Mouse (Mus musculus) kidney, adult 2 months (tissue): ENCODE data around the gene Cela1. TPM values are rescaled to one million over a fixed set of nuclear protein-coding genes. Genes with fewer than 3 reads are reported as not detected.

Experiments used
- DNase-seq: peaks from one replicate; pipeline ENCODE4 v3.0.0; 2021
- H3K27ac ChIP-seq: fragments of 200-500 bp; 2 replicates; pipeline ENCODE4 v1.5.1; 2012; ENCODE audit warnings: low read depth, low read length, control low read depth, inconsistent platforms; ENCODE audit not compliant: insufficient read depth
- H3K27me3 ChIP-seq: fragments of 200-500 bp; replicated peaks from 2 replicates; pipeline ENCODE4 v1.6.1; 2012; ENCODE audit warnings: mild to moderate bottlenecking, moderate library complexity, low read length, inconsistent platforms; ENCODE audit not compliant: control insufficient read depth, insufficient read depth
- H3K36me3 ChIP-seq: fragments of 200-500 bp; 2 replicates; pipeline ENCODE4 v1.6.1; 2012; ENCODE audit warnings: mild to moderate bottlenecking, moderate library complexity, low read length, inconsistent platforms; ENCODE audit not compliant: control insufficient read depth, insufficient read depth
- H3K4me1 ChIP-seq: fragments of 200-500 bp; 2 replicates; pipeline ENCODE4 v1.6.1; 2011; ENCODE audit warnings: low read length; ENCODE audit not compliant: control insufficient read depth, insufficient read depth
- H3K4me3 ChIP-seq: fragments of 200-500 bp; 2 replicates; pipeline ENCODE4 v1.5.1; 2011; ENCODE audit warnings: mild to moderate bottlenecking, low read depth, low read length, control low read depth; ENCODE audit not compliant: insufficient read depth
- CTCF ChIP-seq: fragments of 200-500 bp; conservative IDR thresholded peaks from 2 replicates; pipeline ENCODE4 v1.5.1; 2011; ENCODE audit warnings: low read depth, mild to moderate bottlenecking, control low read depth, low read length, moderate library complexity, mixed read lengths; ENCODE audit not compliant: insufficient read depth, insufficient read length
- POLR2A ChIP-seq: fragments of 200-500 bp; IDR thresholded peaks from one replicate; pipeline ENCODE4 v1.6.1; 2011; ENCODE audit warnings: low read depth, low read length, control low read depth
- WGBS: fragments of 180-500 bp; shearing (Covaris S2); methylation state at CpG from one replicate; pipeline ENCODE4 v1.1.7; 2018; 5-methylcytosine and 5-hydroxymethylcytosine counted together
- polyA plus RNA-seq: library from polyadenylated mRNA; depleted of rRNA; stranded (reverse); fragments of >200 nt; gene quantifications from 2 replicates; pipeline ENCODE4 v1.2.3, GENCODE M21; 2012

The Cela1 gene
- polyA plus RNA-seq, 1 experiment = 456 TPM

GRCm38 (mm10) chr15:100681770-100682169 lies 6.0 kb downstream of the Cela1 start:
- 34% methylated on average over 7 of the region's 7 CpGs for WGBS
- Histone ChIP-seq H3K27ac (peak overlapping the region; percentile 74), H3K27me3 (no peaks in the 10 kb centered on the region), H3K4me3 (peak overlapping the region; percentile 63; the same call in 1 of the 2 replicates), H3K36me3 (no peaks in the 10 kb centered on the region), H3K4me1 (peaks cover 25% of the 10 kb centered on the region; the same call in 1 of the 2 replicates)
- peak; percentile 78 for DNase-seq
- no peak for TF ChIP-seq CTCF
- no peak for TF ChIP-seq POLR2A

GRCm38 (mm10) chr15:100680381-100680780 lies 7.3 kb downstream of the Cela1 start:
- TF ChIP-seq POLR2A (no peak), CTCF (no peak)
- DNase-seq = peak; percentile 39
- peaks cover 25% of the 10 kb centered on the region; the same call in 1 of the 2 replicates for H3K4me1 ChIP-seq
- no peaks in the 10 kb centered on the region for H3K27me3 ChIP-seq
- peak overlapping the region; percentile 63 for H3K4me3 ChIP-seq
- no peaks in the 10 kb centered on the region for H3K36me3 ChIP-seq
- 26% methylated on average over 3 of the region's 3 CpGs for WGBS
- H3K27ac ChIP-seq = peak overlapping the region; percentile 90

DNA sequence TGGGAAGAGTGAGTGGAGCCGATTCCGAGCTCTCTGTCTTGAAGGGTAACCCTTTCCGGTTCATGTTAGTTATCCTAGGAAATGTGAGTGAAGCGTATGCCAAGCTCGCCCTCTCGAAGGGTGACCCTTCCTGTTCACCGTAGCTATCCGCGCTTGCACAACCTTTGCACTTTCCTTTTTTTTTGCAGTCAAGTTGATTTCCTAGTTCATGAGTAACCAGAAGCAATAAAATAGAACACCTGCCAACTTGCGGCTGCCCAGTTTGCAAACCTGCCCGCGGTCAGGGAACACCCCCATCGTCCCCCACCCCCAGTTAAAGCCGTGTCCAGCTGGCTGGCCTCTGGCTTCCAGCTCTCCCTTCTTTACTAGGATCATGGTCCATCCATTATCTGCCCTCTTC lies 8.7 kb downstream of the Cela1 start:
- TF ChIP-seq CTCF = no peak
- peak; percentile 31 for TF ChIP-seq POLR2A
- H3K27ac ChIP-seq = peak overlapping the region; percentile 90
- H3K36me3 ChIP-seq = no peaks in the 10 kb centered on the region
- H3K4me1 ChIP-seq = peaks cover 25% of the 10 kb centered on the region; the same call in 1 of the 2 replicates
- no peaks in the 10 kb centered on the region for H3K27me3 ChIP-seq
- peak overlapping the region; percentile 37; the same call in 1 of the 2 replicates for H3K4me3 ChIP-seq
- WGBS = 31% methylated on average over 14 of the region's 14 CpGs
- peak; percentile 93 for DNase-seq

DNA sequence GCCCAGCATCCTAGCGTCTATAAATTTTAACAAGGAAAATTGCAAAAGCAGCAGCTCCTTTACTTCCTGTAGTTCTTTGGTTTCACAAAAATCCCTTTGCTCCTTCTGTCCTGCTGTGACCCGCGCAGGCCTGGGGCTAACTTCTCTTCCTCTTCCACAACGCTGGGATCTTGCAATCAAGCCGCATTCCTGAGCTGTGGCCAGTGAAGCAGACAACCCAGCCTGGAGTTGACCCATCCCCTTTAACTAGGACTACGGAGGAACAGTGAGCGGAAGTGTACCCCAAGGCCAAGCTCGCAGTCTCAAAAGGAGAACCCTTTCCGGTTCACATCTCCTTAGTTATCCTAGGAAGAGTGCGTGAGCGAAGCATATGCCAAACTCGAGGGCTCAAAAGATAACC lies 9.1 kb downstream of the Cela1 start:
- TF ChIP-seq CTCF (no peak), POLR2A (no peak)
- peaks cover 25% of the 10 kb centered on the region; the same call in 1 of the 2 replicates for H3K4me1 ChIP-seq
- H3K27me3 ChIP-seq = no peaks in the 10 kb centered on the region
- peak; percentile 91 for DNase-seq
- H3K4me3 ChIP-seq = peak overlapping the region; percentile 1; the same call in 1 of the 2 replicates
- no peaks in the 10 kb centered on the region for H3K36me3 ChIP-seq
- 25% methylated on average over 12 of the region's 12 CpGs for WGBS
- peak overlapping the region; percentile 88 for H3K27ac ChIP-seq

DNA sequence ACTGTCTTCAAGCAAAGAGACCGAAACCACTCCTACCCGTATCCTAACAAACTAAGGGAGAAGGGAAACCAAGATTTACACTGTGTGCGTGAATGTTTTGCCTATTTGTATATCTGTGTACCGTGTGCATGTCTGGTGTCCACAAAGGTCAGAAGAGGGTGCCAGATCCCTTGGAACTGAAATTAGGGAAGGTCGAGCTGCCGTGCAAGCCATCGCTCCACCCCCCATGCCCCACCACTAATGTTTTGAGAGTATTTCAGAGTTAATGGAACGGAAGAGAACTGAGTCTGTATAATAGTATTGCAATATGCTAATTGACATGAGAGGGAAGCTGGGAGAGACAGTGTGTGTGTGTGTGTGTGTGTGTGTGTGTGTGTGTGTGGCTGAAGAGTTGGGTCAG lies 10.0 kb downstream of the Cela1 start:
- Histone ChIP-seq H3K27ac (peak overlapping the region; percentile 88), H3K36me3 (no peaks in the 10 kb centered on the region), H3K4me3 (no peak overlapping the region), H3K4me1 (peaks cover 25% of the 10 kb centered on the region; the same call in 1 of the 2 replicates), H3K27me3 (no peaks in the 10 kb centered on the region)
- TF ChIP-seq POLR2A = no peak
- no peak for TF ChIP-seq CTCF
- WGBS = 65% methylated on average over 8 of the region's 8 CpGs
- no peak for DNase-seq

DNA sequence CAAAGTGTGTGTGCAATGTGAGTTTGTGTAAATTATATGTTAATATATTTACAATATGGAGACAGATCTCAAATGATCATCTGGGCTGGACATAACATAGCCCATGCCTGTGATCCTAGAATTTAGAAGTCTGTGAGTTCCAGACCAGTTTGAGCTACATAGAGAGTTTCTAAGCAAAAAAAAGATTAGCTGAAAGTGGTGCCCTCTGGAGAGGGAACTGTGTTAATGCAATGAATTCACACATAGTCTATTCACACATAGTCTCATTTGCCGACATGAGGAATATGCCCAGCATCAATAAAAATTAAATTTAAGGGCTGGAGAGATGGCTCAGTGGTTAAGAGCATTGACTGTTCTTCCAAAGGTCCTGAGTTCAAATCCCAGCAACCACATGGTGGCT lies 11.2 kb downstream of the Cela1 start:
- no peak overlapping the region for H3K27ac ChIP-seq
- peaks cover 21% of the 10 kb centered on the region; the same call in 1 of the 2 replicates for H3K4me1 ChIP-seq
- WGBS = 75% methylated on average over 1 of the region's 1 CpGs
- no peaks in the 10 kb centered on the region for H3K36me3 ChIP-seq
- TF ChIP-seq POLR2A (no peak), CTCF (no peak)
- no peak for DNase-seq
- no peaks in the 10 kb centered on the region for H3K27me3 ChIP-seq
- H3K4me3 ChIP-seq = no peak overlapping the region

DNA sequence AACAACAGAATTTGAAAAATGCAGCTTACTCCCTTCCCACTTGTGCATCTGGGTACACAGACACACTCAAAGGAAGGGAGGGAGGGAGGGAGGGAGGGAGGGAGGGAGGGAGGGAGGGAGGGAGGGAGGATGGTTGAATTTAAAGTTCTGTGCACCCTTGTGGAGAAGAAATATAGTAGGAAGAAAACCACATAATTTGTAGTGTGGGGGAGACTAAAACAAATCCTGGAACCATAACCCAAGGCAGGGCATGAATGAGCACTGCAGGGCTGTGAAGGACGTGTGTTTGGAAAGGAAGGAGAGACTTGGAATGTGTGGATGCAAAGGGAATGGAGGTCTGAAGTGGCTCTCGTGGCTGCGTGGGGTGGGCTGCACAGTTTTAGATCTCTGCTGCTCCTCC lies 12.2 kb downstream of the Cela1 start:
- no peak overlapping the region for H3K27ac ChIP-seq
- no peaks in the 10 kb centered on the region for H3K27me3 ChIP-seq
- no peak for TF ChIP-seq POLR2A
- H3K4me3 ChIP-seq = no peak overlapping the region
- WGBS = 50% methylated on average over 3 of the region's 3 CpGs
- H3K4me1 ChIP-seq = peaks cover 21% of the 10 kb centered on the region; the same call in 1 of the 2 replicates
- no peak for DNase-seq
- H3K36me3 ChIP-seq = no peaks in the 10 kb centered on the region
